Mouse (Mus musculus): Measurements from ENCODE around the gene Uchl4. TPM values are rescaled to one million over a fixed set of nuclear protein-coding genes. Genes with fewer than 3 reads are reported as not detected.
"Not testable (repeated sequence)": the region's sequence is repeated elsewhere in the genome, so short reads cannot be mapped to it uniquely, and the experiment has no call there.

Gene Uchl4
- total RNA-seq, 2 experiments from 2014 or later: 1.9 TPM; not detected in 1

DNA sequence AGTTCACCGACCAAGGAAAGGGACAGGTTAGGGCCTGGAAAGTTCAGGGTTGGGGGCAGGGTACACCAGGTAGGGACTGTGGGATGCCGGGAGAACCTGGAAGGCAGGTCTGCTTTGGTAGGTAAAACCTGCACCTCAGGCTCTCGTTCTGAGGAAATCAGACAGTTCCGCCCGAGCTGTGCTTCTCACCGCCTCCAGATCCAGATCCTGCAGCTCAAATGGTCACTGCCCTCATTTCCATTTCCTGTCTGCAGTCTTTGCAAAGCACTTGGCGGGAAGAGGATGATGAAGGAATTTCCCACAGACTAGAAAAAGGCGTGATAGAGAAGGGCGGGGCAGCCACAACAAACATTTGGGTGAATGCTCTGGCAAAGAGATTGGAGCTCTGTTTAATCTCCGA, 33.2 kb downstream of the Uchl4 start:
- no peak for ATAC-seq (replicated peaks; ENCODE audit: low FRiP score, low TSS enrichment, poor library complexity, severe bottlenecking)

DNA sequence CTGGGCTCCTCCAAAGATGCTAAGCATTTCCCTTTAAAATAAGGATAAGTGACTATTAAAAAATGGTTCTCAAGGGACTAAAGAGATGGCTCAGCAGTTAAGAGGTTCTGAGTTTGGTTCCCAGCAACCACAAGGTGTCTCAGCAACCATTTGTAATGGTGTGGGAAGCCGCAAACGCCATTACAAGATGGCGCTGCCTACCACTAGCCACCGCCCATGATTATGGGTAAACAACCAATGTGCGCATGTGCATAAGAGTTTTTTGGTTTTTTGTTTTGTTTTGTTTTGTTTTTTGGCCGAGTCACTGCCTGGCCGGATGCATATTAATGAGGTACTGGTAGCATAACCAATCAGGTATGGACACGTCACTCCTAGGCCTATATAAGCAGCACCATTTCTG, 33.8 kb downstream of the Uchl4 start:
- ATAC-seq (replicated peaks; ENCODE audit: low FRiP score, low TSS enrichment, poor library complexity, severe bottlenecking): not testable (repeated sequence)

DNA sequence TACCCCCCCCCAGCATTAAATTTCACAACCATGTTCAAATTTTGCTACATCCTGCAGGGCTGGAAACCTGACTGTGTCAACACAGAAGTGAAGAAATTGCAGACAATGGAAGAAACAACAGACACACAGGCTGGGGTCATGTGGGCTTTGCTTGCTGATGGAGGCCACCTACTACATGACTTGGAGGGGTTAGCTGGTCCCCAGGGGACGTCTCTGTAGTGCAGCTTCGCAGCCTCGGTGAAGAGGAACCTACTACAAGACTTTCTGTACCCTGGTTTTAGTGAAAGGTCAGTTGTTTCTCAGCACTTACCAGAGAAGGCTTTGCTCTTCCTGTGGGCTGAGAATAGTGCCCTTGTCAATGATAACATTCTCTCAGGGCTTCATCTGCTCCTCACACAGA, 36.2 kb downstream of the Uchl4 start:
- ATAC-seq (replicated peaks; ENCODE audit: low FRiP score, low TSS enrichment, poor library complexity, severe bottlenecking): no peak

DNA sequence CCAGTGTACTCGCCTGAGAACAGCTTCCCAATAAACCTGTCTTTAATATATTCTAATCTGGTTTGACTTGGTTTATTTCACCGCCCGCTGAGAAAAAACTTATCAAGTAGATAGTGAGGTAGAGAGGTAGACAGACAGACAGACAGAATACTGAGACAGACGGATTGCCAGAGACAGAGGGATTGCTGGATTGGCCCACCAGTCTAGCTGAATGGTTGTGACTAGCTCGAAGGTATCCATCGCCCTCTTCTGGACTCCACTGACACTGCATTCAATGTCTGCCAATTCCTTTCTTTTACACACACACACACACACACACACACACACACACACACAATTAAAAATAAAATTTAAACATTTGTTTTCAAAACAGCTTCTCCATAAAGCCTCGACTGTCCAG, 37.6 kb downstream of the Uchl4 start:
- peak; percentile 59 for ATAC-seq (replicated peaks; ENCODE audit: low FRiP score, low TSS enrichment, poor library complexity, severe bottlenecking)

DNA sequence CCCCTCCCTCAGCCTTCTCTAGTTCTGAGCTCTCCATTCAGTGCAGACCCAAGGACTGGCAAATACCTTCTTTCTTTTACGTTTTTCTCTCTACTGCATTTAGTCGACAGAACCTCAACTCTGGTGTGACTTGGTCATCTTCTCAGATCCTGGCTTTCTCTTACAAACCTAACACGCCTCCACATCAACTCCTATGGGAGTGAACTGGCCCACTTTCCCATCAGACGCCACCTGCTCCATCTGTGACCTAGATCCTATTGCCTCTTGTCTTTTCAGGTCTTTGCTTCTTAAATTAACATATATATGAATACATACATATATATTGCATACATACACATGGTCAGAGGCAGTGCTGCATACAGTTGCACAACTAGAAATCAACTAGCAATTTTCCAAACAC, 38.8 kb downstream of the Uchl4 start:
- ATAC-seq (replicated peaks; ENCODE audit: low FRiP score, low TSS enrichment, poor library complexity, severe bottlenecking): no peak

DNA sequence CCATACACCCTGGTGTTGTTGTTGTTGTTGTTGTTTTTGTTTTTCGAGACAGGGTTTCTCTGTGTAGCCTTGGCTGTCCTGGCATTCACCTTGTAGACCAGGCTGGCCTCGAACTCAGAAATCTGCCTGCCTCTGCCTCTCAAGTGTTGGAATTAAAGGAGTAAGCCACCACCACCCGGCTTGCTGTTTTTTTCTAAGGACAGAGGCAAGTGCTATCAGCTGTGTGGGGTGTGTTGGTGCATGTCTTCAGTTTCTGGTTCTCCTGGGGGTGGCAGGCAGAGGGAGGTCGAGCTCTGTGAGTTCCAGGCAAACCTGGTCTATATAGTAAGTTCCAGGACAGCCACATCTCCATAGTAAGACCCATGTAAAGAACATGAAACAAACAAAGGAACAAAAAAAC, 39.3 kb downstream of the Uchl4 start:
- no peak for ATAC-seq (replicated peaks; ENCODE audit: low FRiP score, low TSS enrichment, poor library complexity, severe bottlenecking)

DNA sequence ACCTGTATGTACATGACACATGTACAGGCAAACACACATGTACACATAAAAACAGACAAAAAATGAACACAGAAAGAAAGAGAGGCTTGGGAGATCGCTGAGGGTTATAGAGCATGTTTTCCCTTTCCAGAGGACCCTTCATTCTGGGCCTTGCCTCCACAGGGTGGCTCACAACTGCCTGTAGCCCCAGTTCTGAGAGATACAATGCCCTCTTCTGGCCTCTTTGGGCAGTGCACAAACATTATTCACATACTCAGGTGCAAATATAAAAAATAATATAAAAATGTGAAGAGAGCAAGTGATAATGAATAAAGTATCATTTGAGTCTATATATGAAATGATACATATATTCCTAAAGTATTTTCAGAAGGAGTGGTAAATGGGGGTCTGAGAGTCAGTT, 39.9 kb downstream of the Uchl4 start:
- no peak for ATAC-seq (replicated peaks; ENCODE audit: low FRiP score, low TSS enrichment, poor library complexity, severe bottlenecking)

DNA sequence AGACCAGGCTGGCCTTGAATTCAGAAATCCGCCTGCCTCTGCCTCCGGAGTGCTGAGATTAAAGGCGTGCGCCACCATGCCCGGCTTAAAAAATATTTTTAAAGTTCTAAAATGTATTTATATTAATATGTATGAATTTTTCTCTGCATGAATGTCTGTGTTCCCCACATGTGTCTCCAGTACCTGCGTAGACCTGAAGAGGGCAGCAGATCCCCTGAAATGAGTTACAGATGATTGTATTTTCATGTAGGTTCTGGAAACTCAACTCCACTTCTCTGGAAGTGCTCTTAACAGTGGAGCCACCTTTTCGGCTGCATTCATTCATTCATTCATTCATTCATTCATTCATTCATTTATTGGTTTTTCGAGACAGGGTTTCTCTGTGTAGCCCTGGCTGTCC, 42.7 kb downstream of the Uchl4 start:
- ATAC-seq (replicated peaks; ENCODE audit: low FRiP score, low TSS enrichment, poor library complexity, severe bottlenecking): no peak

DNA sequence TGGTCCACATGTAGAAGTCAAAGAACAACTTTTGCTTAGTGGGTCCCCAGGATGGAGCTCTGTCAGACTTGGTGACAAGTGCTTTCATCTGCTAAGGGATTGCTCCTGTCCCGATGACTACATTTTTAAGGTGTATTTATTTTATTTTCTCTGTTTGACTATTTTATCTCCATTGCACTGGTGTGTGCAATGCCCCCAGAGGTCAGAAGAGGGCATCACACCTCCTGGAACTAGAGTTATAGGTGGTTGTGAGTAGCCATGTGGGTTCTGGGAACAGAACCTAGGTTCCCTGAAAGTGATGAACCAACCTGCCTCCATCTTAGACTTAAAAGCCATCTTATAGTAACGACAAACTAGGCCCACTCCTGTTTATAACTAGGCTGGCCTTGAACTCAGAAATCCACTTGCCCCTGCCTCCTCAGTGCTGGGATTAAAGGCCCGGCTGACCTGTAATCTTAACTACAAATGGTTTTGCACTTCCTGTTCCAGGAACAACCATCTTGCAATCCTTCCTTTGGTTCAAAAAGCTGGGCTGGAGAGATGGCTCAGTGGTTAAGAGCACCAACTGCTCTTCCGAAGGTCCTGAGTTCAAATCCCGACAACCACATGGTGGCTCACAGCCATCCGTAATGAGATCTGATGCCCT, 43.8 kb downstream of the Uchl4 start:
- no peak for ATAC-seq (replicated peaks; ENCODE audit: low FRiP score, low TSS enrichment, poor library complexity, severe bottlenecking)

DNA sequence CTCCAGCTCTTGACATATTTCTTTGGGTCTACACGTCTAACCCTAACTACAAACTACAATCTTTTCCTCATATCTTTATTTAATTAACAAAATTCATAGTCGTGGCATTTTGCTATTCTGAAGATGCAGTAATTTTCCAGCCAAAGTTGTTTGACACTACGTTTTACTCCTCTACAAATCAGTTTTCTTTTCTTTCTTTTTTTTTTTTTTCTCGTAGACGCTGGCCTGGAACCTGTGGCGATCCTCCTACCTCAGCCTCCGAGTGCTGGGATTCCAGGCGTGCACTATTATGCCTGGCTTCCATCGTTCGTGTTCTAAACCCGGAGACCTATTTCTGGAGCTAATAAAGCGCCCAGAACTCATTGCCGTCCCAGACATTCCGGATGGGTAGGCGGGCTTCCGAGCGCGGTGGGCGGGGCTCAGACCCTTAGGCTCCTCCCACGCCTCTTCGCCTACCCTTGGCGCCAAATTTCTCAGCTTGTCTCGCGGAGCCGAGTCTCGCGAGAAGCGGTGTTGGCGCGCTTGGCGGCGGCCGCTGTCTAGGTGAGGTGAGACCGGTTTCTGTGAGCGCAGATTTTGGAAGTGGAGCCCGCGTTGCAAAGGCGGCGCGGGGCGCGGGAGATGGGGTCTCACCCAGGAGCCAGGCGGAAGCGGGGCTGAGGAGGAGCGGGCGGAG, 46.2 kb downstream of the Uchl4 start, which contains the start of gene Tipin:
TSS of gene Tipin (plus strand) at position 477 of the 676 bp plus-strand sequence.
- peak; percentile 96 for ATAC-seq (replicated peaks; ENCODE audit: low FRiP score, low TSS enrichment, poor library complexity, severe bottlenecking)

DNA sequence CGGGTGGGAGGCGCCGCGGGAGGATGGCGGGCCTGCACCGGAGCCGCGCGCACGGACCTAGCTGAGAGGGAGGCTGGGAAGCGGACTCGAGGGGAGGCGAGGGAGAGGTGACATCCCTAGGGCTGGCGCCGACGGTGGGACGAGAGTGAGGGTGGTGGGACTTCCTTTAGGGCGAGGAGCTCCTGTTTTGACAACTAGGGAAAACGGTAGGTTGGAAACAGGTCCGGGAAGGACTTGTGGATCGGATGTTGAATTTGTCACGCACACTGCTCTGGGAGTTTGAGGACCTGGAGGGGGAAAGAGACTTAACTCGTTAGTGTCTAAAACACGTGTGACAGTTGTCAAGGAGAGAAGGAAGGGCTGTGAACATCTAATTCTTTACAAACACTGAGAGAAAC, 46.8 kb downstream of the Uchl4 start:
- ATAC-seq (replicated peaks; ENCODE audit: low FRiP score, low TSS enrichment, poor library complexity, severe bottlenecking): peak; percentile 51

DNA sequence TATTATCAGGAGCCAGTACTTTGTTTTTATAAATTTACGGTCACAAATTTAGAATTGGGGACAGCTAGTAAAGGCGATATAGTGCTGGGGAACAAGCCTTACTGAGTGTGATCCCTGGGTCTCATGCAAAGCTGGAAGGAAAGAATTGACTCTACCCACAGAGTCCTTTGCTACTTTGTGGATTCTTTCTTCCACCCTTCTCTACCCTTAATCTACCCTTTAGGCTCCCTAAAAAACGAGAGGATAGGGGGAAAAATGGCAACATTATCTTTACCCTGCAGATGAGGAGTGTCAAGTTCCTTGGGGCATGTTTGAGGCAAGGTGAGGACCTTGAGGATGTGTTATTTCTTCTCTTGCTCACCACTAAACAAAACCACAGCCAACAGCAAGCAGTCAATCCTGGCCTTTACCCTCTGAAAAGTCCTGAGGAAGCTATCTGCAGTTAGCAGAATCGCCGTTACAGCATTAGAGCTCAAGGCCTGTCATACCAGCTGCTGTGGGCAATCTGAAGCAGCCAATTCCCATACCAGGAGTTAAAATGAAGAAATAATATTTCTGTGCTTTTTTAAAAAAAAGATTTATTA, 47.5 kb downstream of the Uchl4 start:
- ATAC-seq (replicated peaks; ENCODE audit: low FRiP score, low TSS enrichment, poor library complexity, severe bottlenecking): peak; percentile 59

Other genes with a start within 250 kb of the Uchl4 start
- not detected in 2 replicates for gene Smad6, start 213.1 kb upstream of the Uchl4 start, total RNA-seq (2014; fragmentation: Nextera tagmentation)
- 0.88 and 1.1 TPM in 2 replicates for gene Smad6, start 213.1 kb upstream of the Uchl4 start, total RNA-seq (2017)
- gene Lctl, start 118.1 kb upstream of the Uchl4 start, total RNA-seq (2014; fragmentation: Nextera tagmentation): not detected in 2 replicates
- gene Lctl, start 118.1 kb upstream of the Uchl4 start, total RNA-seq (2017): not detected in 2 replicates
- gene Zwilch, start 62.1 kb upstream of the Uchl4 start, total RNA-seq (2014; fragmentation: Nextera tagmentation): 63.8 and 96.9 TPM in 2 replicates
- gene Zwilch, start 62.1 kb upstream of the Uchl4 start, total RNA-seq (2017): 168 and 181 TPM in 2 replicates
- 3,030 and 3,310 TPM in 2 replicates for gene Rpl4, start 61.8 kb upstream of the Uchl4 start, total RNA-seq (2014; fragmentation: Nextera tagmentation)
- 3,630 and 3,665 TPM in 2 replicates for gene Rpl4, start 61.8 kb upstream of the Uchl4 start, total RNA-seq (2017)
- gene Snapc5, start 55.9 kb upstream of the Uchl4 start, total RNA-seq (2014; fragmentation: Nextera tagmentation): 13.0 and 13.2 TPM in 2 replicates
- 46.6 and 55.3 TPM in 2 replicates for gene Snapc5, start 55.9 kb upstream of the Uchl4 start, total RNA-seq (2017)
- 12.6 and 17.5 TPM in 2 replicates for gene Map2k1, start 18.4 kb downstream of the Uchl4 start, total RNA-seq (2014; fragmentation: Nextera tagmentation)
- 27.9 and 29.5 TPM in 2 replicates for gene Map2k1, start 18.4 kb downstream of the Uchl4 start, total RNA-seq (2017)
- gene Tipin, start 46.4 kb downstream of the Uchl4 start, total RNA-seq (2014; fragmentation: Nextera tagmentation): 229 and 292 TPM in 2 replicates
- 334 and 389 TPM in 2 replicates for gene Tipin, start 46.4 kb downstream of the Uchl4 start, total RNA-seq (2017)
- 13.2 and 20.7 TPM in 2 replicates for gene Dis3l, start 106.1 kb downstream of the Uchl4 start, total RNA-seq (2014; fragmentation: Nextera tagmentation)
- gene Dis3l, start 106.1 kb downstream of the Uchl4 start, total RNA-seq (2017): 20.0 and 20.4 TPM in 2 replicates
- not detected in 2 replicates for gene Megf11, start 150.4 kb downstream of the Uchl4 start, total RNA-seq (2014; fragmentation: Nextera tagmentation)
- gene Megf11, start 150.4 kb downstream of the Uchl4 start, total RNA-seq (2017): not detected in 2 replicates

Data from megakaryocyte-erythroid progenitor cell, adult 5-6 weeks (primary cell).